Mouse (Mus musculus) layer of hippocampus, postnatal 14 days (tissue): Measurements from ENCODE around the gene Mrgprb5. TPM values are rescaled to one million over a fixed set of nuclear protein-coding genes. Genes with fewer than 3 reads are reported as not detected.
"Not testable (repeated sequence)": the region's sequence is repeated elsewhere in the genome, so short reads cannot be mapped to it uniquely, and the experiment has no call there.

ENCODE experiments used
- DNase-seq, 2 experiments: peaks; one replicate each; pipeline ENCODE4 v3.0.0; 2021 to 2022; ENCODE audit warnings: low spot score in 2 of 2, mixed read lengths in 1 of 2
- long read RNA-seq, 2 experiments: library from polyadenylated mRNA; stranded (forward); transcript quantifications; one replicate each; pipeline ENCODE4 v2.0.0; 2021
- total RNA-seq, 2 experiments: library from RNA; stranded (reverse); gene quantifications; 2 replicates each; pipeline ENCODE4 v1.2.3; 2021

Mrgprb5 gene
- not detected for total RNA-seq
- long read RNA-seq, experiment 1, result 0 reads
- long read RNA-seq, experiment 2, result 0 reads

DNA sequence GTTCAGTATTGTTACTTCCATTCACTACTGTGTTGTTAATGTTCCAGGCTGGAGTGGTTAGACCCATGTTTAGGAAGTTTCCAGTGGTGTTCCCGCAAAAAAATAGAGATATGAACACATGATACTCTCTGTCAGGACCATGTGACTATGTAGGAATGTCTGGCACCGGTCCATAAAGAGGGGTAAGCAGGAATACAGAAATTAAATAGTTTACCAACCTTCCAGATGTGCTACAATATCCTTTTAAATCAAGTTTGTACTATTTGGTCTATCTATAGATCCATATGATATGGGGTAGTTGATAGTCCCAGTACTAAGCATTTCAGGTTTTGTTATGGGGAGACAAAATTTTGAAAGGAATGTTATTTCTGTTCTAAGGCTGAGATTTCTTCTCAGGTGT is at the start of gene Mrgprb5:
TSS of gene Mrgprb5 (minus strand) at position 101 of the 400 bp plus-strand sequence.
- DNase-seq, result no peak

DNA sequence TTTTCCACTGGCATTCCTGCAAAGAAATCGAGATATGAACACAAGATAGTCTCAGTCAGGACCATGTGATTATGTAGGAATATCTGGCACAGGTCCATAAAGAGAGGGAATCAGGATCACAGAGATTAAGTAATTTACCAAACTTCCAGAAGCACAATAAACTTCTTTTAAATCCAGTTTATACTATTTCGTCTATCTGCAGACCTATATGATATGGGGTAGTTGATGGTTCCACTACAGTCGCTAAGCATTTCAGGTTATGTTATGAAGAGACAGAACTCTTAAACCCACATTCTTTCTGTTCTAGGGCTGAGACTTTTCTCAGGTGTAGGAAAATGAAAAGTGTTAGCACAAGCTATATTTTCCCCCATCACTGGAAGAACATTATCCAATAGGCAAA is 30.4 kb upstream of the Mrgprb5 start, which contains the start of gene Mrgprb4:
TSS of gene Mrgprb4 (minus strand) at position 101 of the 400 bp plus-strand sequence.
- DNase-seq, result no peak

DNA sequence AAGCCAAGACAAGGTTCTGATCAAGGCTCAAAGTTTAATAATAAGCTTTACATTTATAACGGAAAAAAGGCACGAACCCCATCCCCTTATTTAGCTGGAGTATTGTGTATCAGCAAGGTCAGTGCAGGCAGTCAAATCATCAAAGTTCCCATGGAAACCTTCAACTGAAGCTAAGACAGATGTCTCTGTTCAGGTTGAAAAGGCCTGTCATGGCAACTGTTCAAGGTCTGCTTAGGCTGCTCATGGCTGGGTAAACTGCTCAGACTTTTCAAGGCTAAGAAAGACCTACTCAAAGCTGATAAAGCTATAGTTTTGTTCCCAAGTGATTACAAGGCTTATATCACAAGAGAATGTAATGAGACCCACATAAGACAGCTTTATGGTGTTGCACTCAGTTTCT is 1.3 kb downstream of the Mrgprb5 start:
- DNase-seq, result no peak

DNA sequence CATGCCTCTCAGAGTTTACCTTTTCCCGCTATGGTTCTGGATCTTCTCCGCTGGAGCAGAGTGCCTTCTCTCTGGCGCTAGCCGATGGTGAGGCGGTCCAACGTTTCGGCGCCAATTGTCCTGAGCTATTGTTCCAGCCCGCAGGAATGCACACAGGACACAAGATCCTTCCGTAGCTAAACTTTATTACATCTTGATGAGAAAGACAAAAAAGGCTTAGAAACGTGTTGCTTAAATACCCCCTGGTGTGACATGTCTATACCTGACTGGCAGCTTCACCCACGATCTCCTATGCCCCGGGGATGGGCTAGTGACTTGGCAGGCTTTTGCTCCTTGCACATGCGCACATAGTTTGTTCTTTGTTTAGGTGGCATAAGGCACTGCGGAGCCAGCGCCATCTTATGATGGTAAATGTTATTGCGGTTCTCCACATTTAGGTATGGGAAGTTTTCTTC is 30.5 kb downstream of the Mrgprb5 start:
- DNase-seq, result no peak

DNA sequence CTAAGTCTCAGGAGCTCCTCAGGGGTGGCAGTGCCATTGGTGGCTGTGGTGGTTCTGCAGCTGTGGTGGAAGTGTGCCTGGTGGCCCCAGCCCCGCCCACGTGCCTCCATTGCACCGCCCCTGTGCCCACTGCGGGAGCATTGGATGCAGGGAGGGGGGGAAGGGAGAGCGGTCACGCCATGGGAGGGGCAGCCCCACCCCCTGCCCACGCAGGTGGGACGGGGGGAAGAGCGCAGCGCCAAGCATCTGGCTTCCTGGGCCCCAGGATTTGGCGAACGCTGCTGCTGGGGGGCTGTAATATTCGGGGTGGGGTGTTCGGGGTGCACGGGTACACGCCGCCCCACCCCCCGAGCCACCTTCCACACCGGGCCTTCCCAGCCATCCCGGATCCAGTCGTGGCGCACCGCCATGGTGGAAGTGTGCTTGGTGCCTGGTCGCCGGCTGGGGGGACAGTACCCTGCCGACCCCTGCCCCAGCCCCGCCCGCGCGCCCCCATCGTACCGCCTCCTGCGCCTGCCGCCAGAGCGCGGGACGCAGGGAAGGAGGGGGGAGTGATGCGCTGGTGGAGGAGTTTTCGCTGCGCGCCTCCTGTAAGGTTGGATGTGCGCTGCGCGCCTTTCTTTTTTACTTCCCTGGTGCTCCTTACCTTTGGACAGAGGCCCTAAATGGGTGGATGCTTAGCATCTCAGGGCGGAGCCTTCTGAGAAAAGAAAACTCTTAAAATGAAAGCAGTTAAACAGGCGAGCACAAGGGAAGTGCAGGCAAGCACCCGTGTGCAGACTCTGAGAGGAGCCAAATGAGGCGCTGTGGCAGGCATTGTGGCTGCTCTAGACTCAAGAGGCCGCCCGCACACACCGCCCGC is 31.4 kb downstream of the Mrgprb5 start:
- DNase-seq, result no peak

DNA sequence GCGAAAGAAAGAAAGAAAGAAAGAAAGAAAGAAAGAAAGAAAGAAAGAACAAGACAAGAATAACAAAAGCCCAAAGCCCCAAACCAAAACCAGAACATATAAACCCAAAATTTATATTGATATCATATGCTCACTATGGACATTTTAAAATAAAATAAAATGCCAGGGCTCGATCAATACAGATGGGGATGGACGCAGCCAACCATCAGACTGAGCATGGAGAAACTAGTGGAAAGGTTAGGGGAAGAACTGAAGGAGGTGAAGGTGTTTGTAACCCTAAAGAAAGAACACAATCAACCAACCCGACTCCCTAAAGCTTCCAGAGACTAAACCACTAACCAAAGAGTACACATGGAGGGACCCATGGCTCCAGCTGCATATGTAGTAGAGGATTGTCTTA is 36.1 kb downstream of the Mrgprb5 start:
- no peak for DNase-seq

DNA sequence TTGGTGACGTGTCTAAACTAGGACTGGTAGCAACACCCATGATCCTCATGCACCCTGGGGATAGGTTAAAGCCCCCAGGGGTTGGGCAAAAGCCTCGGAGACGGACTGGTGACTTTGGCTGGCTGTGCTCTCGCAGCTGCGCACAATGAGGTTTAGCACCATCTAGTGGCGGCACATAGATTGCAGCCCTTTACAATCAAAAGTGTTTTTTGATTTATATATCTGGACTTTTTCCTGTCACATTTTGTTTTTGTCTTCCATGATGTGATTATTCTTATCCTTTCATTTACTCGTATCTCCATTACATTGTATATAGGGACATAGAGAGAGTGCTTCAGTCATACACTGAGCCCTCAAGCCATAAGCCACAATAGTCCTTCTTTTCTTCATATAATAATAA is 36.6 kb downstream of the Mrgprb5 start:
- DNase-seq, result not testable (repeated sequence)

DNA sequence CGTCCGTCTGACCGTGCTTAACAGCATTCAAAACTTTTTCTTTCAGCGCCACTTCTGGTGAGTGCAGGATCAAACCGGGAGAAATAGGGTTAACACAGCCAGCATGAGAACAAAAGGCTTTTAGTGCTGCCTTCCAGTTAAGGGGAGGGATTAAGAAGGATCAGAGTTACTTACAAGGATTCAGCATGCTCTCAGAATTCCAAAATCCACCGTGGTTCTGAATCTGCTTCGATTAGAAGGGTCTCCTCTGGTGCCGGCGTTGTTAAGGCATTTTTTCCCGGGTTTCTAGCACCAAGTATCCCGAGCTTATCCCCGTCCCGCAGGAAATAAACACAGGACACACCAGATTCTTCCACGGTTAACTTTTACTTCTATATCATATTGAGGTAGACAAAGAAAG is 37.0 kb downstream of the Mrgprb5 start:
- not testable (repeated sequence) for DNase-seq

DNA sequence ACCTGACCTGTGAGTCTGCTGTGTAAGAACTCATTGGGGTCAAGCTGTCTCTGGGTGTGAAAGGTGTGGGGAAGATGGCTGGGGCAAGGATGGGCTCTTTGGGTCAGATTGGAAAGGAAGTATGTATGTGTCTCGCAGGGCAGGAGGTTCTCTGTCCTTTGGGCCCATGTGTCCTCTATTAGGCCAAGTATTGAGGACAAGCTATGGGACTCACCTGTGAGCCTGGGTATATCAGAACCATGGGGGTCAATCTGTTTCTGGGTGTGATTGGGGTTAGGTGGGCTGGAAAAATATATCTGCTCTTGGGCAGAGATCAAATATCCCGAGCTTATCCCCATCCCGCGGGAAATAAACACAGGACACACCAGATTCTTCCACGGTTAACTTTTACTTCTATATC is 45.0 kb downstream of the Mrgprb5 start:
- DNase-seq, result no peak

Other genes starting within 250 kb of the Mrgprb5 start
- gene Mrgpra4, start 186.9 kb downstream of the Mrgprb5 start, total RNA-seq, result not detected
- not detected for gene Mrgprx1, start 141.4 kb downstream of the Mrgprb5 start, total RNA-seq
- gene Mrgprb4, start 30.3 kb upstream of the Mrgprb5 start, total RNA-seq, result not detected
- gene Mrgprb8, start 219.5 kb upstream of the Mrgprb5 start, total RNA-seq, result not detected